Mouse (Mus musculus) left cerebral cortex, postnatal 25 days (tissue): ENCODE data around the gene Cdnf. TPM values are rescaled to one million over a fixed set of nuclear protein-coding genes. Genes with fewer than 3 reads are reported as not detected.

Experiments
- DNase-seq, 2 experiments: peaks; one replicate each; pipeline ENCODE4 v3.0.0; 2022; ENCODE audit warnings: low spot score in 2 of 2, mixed read lengths in 1 of 2
- intact Hi-C: fragments of 180-260 bp; cut with DNase I; formaldehyde crosslinking; loops from one replicate; pipeline ENCODE4 v1.15.1; 2025
- total RNA-seq, 2 experiments: library from RNA; stranded (reverse); gene quantifications; 2 replicates each; pipeline ENCODE4 v1.2.3; 2021

Cdnf gene
- total RNA-seq = 1 to 10 TPM in 1 of 2 experiments, under 1 TPM in 1; 0.85 to 1.1 TPM

DNA sequence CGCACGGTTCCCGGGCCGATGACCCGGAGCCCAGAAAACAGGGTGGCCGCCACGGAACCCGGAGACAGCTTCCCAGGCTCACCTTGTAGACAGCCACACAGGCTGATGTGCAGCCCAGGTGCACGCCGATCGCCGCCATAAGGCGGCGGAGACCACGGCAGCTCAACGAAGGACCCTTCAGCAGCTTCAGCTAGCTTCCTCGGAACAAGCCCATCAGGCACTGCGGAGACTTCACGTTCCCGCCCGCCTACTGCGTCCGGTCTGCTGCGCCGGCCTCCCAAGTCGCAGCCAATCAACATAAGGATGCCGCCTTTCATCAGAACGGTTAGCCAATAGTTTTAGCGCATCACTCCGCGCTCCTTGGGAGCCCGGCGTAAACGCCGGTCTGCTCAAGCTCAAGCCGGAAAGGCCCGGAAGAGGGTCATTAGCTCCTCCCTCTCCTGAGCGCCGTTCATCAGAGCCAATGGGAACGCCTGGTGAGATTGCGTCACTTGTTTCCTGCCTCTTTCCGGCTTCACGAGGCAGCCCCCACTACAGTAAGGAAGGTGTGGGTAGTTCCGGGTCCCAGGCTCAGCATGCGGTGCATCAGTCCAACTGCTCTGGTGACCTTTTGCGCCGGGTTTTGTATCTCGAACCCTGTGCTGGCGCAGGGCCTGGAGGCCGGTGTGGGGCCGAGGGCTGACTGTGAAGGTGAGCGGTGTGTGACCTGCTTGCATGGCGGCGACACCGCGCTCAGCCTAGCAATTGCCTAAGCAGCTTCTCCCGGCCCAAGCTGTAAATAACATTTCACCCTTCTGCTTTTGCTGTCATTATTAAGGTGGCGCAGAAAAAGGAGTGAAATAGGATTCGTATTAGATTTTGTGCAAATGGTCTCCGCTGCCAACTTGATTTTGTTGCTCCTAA lies at the start of gene Cdnf, which contains the start of the genes Gm45902 and Hspa14:
Gene Cdnf, plus strand, starts transcription at position 479 of the 903 bp plus-strand sequence.
Gene Gm45902, minus strand, starts transcription at position 239 of the 903 bp plus-strand sequence.
Gene Hspa14, minus strand, starts transcription at position 263 of the 903 bp plus-strand sequence.
- intact Hi-C loops = loop anchor here (2.0 to 5.0 kb wide), 2 partner anchors 38 to 96 kb away; partner anchors contain the start of gene Suv39h2

GRCm38 (mm10) chr2:3473891-3474290 lies 38.9 kb upstream of the Cdnf start:
- intact Hi-C loops = loop anchor here (2.0 kb wide), 3 partner anchors 39 to 141 kb away; partner anchors contain the start of genes Cdnf, Dclre1c, Gm45902 and Hspa14
- DNase-seq = no peak

More for the DNA sequence above, at the start of gene Cdnf, which contains the start of the genes Gm45902 and Hspa14:
- peak; percentile 98 to 99 for DNase-seq

- intact Hi-C loops = loop anchor here (2.0 kb wide), 3 partner anchors 38 to 142 kb away; partner anchors contain the start of genes Cdnf, Dclre1c, Gm45902 and Hspa14
- DNase-seq = peak; percentile 61 to 66
These were observed 38.4 kb upstream of the Cdnf start for GRCm38 (mm10) chr2:3474361-3474805.

GRCm38 (mm10) chr2:3474861-3475283 lies 38.0 kb upstream of the Cdnf start, which contains the start of gene Suv39h2:
Gene Suv39h2 (minus strand): TSS chr2:3475031.
- intact Hi-C loops = loop anchor here (2.0 kb wide), 3 partner anchors 38 to 142 kb away; partner anchors contain the start of genes Cdnf, Dclre1c, Gm45902 and Hspa14
- peak; percentile 95 to 97 for DNase-seq

DNA sequence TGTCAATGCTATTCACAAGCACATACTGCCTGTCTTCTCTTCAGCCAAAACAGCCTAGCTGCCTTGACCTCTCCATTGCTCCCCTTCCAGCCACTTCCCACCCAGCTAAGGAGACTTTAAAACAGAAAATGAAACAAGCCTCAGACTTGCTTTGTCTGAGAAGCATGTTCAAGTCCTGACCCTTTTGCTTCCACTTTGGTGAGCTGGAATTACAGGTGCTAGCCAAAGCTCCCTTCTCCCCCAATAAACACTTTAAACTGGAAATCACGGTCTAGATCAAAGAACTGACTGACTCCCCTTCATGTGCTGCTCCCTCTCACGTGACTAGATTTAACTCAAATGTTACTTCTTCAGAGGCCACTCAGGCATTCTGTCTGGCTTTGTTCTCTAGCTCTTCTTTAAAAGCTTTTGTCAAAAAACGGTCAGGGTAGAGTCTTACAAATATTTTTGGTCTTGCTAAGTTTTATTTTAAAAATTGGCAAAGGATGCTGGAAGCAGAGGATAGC lies 37.0 kb upstream of the Cdnf start:
- intact Hi-C loops = loop anchor here (2.0 kb wide), 3 partner anchors 37 to 143 kb away; partner anchors contain the start of genes Cdnf, Dclre1c, Gm45902 and Hspa14
- DNase-seq = no peak

DNA sequence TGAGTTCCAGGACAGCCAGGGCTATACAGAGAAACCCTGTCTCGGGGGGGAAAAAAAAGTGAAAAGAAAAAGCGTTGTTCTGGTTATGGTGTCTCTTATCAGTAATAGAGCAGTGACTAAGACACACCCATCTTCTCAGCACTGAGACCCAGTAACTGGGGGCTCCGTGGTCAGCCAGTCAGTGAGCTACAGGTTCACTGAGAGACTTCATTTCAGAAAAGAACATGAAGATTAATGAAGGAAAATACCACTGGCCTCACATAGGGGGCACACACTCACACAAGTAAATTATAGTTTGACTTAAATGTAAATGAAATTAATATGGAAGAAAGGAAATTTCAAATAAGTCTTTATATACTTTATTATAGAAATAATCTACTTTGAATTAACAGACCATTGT lies 32.6 kb upstream of the Cdnf start:
- intact Hi-C loops = no loop called here
- DNase-seq = no peak

- intact Hi-C loops = no loop called here
- no peak for DNase-seq
These were observed 23.0 kb upstream of the Cdnf start for GRCm38 (mm10) chr2:3489816-3490215.

DNA sequence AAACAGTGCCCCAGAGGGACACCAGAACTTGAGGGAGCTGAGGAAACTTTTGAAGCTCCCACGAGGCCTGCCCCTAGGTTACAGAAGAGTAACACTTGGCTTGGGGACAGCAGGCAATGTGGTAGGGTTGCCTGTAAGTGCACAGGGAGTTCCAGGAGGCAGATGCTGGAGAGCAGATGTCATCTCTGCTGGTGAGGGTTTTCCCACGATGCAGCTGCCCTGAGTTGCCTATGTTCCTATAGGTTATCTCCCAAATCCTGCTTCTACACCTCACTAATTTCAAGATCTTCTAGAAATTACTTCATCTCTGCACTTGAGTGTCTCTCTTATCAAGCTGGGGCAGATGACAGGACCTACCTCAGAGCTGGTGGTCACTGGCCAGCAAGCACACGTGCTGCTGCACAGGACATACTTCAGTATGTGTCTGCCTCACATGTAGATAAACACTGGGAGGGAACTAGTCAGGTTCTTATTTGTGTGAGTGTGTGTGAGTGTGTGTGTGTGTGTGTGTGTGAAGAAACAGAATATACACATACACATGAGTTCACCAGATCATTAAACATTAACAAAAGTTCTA lies 18.9 kb upstream of the Cdnf start:
- intact Hi-C loops = no loop called here
- DNase-seq = no peak

DNA sequence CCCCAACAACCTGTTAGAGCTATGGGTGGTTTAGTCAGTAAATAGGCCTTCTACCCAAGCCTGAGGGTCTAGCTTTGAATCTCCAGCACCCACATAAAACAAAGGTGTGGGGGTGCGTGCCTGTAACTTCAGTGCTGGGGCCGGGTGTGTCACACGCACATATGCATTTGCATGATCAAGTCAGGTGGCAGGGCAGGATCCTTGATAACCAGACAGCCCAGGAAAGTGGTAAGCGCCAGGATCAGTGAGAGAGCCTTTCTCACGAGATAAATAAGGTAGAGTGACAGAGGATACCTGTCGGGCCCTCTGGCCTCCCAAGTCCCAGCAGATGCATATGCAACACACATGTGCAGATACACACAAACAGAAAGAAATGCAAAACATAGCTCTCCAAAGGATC lies 13.3 kb upstream of the Cdnf start:
- DNase-seq = no peak
- intact Hi-C loops = no loop called here

DNA sequence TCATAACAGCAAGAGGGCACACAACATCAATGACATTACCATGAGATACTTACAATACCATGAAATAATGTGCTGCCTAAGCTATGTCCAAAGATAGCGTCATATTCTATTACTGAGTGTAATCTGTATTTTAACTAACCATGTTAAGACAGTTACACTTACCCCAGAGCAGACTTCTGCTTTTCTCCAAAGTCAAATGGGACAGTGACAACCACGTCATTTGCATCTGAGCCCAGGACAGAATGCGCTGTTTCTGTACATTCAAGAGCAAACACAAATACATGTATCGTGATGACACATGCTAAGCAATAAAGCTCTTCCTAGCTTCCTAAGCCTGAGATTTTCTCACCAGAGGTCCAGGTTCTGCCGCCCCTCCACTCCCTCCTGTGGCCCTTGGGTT lies 11.9 kb upstream of the Cdnf start:
- no peak for DNase-seq
- intact Hi-C loops = no loop called here

DNA sequence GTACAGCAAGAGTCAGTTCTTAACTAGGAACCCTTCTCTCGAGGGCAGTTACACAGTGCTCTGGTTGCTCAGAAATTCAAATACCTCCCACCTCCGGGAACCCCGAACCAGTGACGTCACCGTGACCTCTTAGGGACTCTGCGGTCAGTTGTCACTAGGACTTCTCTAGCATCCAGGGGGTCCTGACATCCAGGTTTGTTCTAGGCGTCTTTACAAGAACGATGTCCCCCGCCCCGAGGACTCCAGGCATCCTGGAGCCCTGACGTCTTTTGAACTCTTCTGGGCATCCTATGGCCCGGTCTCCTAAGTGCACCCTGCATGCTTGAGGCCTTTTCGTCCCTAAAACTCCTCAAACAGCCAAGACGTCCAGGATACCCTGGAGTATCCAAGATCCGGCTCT lies 754 bp upstream of the Cdnf start:
- peak in 1 of 2 experiments; percentile 14 for DNase-seq
- intact Hi-C loops = loop anchor here (2.0 to 5.0 kb wide), 2 partner anchors 37 to 95 kb away; partner anchors contain the start of gene Suv39h2

GRCm38 (mm10) chr2:3522558-3522957 lies 9.7 kb downstream of the Cdnf start:
- intact Hi-C loops = no loop called here

GRCm38 (mm10) chr2:3526288-3526687 lies 13.5 kb downstream of the Cdnf start:
- intact Hi-C loops = no loop called here
- DNase-seq = no peak

More at GRCm38 (mm10) chr2:3522558-3522957, 9.7 kb downstream of the Cdnf start:
- no peak for DNase-seq

GRCm38 (mm10) chr2:3541307-3542079 lies 28.7 kb downstream of the Cdnf start:
- DNase-seq = no peak
- intact Hi-C loops = loop anchor here (10.0 kb wide), 1 partner anchor 953 kb away; no protein-coding TSS in a partner anchor

GRCm38 (mm10) chr2:3546055-3546454 lies 33.2 kb downstream of the Cdnf start:
- intact Hi-C loops = loop anchor here (1.0 to 10.0 kb wide), 3 partner anchors 225 to 949 kb away; no protein-coding TSS in a partner anchor
- DNase-seq = no peak

- peak; percentile 61 to 62 for DNase-seq
- intact Hi-C loops = loop anchor here (1.0 to 10.0 kb wide), 3 partner anchors 224 to 948 kb away; no protein-coding TSS in a partner anchor
These were observed 33.8 kb downstream of the Cdnf start for GRCm38 (mm10) chr2:3546588-3546987.

DNA sequence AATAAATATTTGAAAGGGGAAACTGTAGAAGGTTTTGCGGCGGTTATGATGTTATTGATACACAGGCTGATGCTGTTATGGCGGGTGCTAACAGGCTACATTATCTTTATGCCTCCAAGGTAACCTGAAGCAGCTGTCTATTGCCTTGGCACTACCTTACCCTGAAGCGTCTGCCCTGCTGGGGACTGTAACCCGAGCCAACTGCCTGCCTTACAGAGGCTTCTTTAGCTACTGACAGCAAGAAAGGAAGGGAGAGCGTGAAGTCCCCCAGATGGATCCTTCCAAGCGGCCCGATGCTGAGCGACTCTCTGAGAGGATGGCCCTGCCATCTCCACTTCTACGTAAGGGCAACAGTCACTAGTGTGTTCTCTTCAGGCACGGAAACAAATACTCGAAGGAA lies 57.4 kb downstream of the Cdnf start, which contains the start of gene Fam107b:
Gene Fam107b, plus strand, starts transcription at position 303 of the 400 bp plus-strand sequence.
- intact Hi-C loops = no loop called here
- no peak for DNase-seq

DNA sequence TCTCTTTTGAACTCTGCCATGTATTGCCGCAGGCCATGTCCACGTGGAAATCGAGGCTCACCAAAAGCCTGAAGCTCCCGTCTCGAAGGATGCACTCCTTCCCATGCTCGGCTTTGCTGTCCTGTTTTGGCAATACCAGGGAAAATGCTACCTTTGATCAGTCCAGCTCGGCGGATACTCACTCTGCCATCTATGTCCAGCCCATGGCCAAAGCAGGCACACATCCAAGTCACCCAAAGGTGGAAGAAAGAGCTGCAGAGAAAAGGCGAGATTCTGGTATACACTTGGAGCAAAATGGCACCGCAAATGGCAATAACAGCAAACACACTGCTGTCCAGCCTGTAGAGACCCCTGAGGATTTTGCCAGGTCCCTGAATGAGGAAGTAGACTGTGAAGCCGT lies 57.8 kb downstream of the Cdnf start:
- no peak for DNase-seq
- intact Hi-C loops = no loop called here
